Mouse (Mus musculus): ENCODE measurements around the gene Il10ra.
A peak's percentile ranks its signal among the peaks of the same experiment; 100 is the strongest.

The Il10ra gene

GRCm38 (mm10) chr9:45255967-45256366 lies 13.0 kb downstream of the Il10ra start:
- DNase-seq = no peak

GRCm38 (mm10) chr9:45255431-45255830 lies 13.5 kb downstream of the Il10ra start:
- no peak for DNase-seq

- DNase-seq = no peak
Measured at GRCm38 (mm10) chr9:45254605-45255004, 14.3 kb downstream of the Il10ra start.

- DNase-seq = no peak
Measured at GRCm38 (mm10) chr9:45254021-45254420, 14.9 kb downstream of the Il10ra start.

- no peak for DNase-seq
Measured at GRCm38 (mm10) chr9:45252395-45252794, 16.6 kb downstream of the Il10ra start.

- no peak for DNase-seq
Measured at GRCm38 (mm10) chr9:45251990-45252389, 17.0 kb downstream of the Il10ra start.

- DNase-seq = no peak
Measured at GRCm38 (mm10) chr9:45251281-45251680, 17.7 kb downstream of the Il10ra start.

GRCm38 (mm10) chr9:45250306-45250705 lies 18.6 kb downstream of the Il10ra start:
- DNase-seq = no peak

- DNase-seq = no peak
Measured at GRCm38 (mm10) chr9:45247536-45247935, 21.4 kb downstream of the Il10ra start.

GRCm38 (mm10) chr9:45246060-45246459 lies 22.9 kb downstream of the Il10ra start:
- DNase-seq = no peak

GRCm38 (mm10) chr9:45245432-45245831 lies 23.5 kb downstream of the Il10ra start:
- DNase-seq = no peak

GRCm38 (mm10) chr9:45241397-45241796 lies 27.6 kb downstream of the Il10ra start:
- DNase-seq = no peak

- no peak for DNase-seq
Measured at GRCm38 (mm10) chr9:45236744-45237143, 32.2 kb downstream of the Il10ra start.

GRCm38 (mm10) chr9:45235668-45236227 lies 33.2 kb downstream of the Il10ra start:
- DNase-seq = no peak

- no peak for DNase-seq
Measured at GRCm38 (mm10) chr9:45229359-45229758, 39.6 kb downstream of the Il10ra start.

GRCm38 (mm10) chr9:45221567-45221966 lies 47.4 kb downstream of the Il10ra start:
- peak; percentile 100 for DNase-seq

- no peak for DNase-seq
Measured at GRCm38 (mm10) chr9:45219644-45220043, 49.3 kb downstream of the Il10ra start.

GRCm38 (mm10) chr9:45215526-45216179 lies 53.3 kb downstream of the Il10ra start:
- no peak for DNase-seq

- DNase-seq = no peak
Measured at GRCm38 (mm10) chr9:45212001-45212400, 56.9 kb downstream of the Il10ra start.

GRCm38 (mm10) chr9:45207015-45207743 lies 61.8 kb downstream of the Il10ra start:
- no peak for DNase-seq

- no peak for DNase-seq
Measured at GRCm38 (mm10) chr9:45206121-45206520, 62.8 kb downstream of the Il10ra start.

- no peak for DNase-seq
Measured at GRCm38 (mm10) chr9:45205143-45205542, 63.8 kb downstream of the Il10ra start.
